Mouse (Mus musculus) olfactory bulb, adult 2 months (tissue): Measurements from ENCODE around the gene Tmem247. TPM values are rescaled to one million over a fixed set of nuclear protein-coding genes. Genes with fewer than 3 reads are reported as not detected.

Source experiments
- H3K27ac ChIP-seq: fragments of 200-500 bp; 2 replicates; pipeline ENCODE4 v1.5.1; 2012; ENCODE audit warnings: low read depth, low read length; ENCODE audit not compliant: insufficient read depth
- H3K4me1 ChIP-seq: fragments of 200-500 bp; 2 replicates; pipeline ENCODE4 v1.6.1; 2012; ENCODE audit warnings: low read length; ENCODE audit not compliant: control insufficient read depth, insufficient read depth
- H3K4me3 ChIP-seq: fragments of 200-500 bp; 2 replicates; pipeline ENCODE4 v1.5.1; 2012; ENCODE audit warnings: mild to moderate bottlenecking, low read depth, low read length, moderate library complexity; ENCODE audit not compliant: insufficient read depth
- CTCF ChIP-seq: fragments of 200-500 bp; IDR thresholded peaks from 2 replicates; pipeline ENCODE4 v1.5.1; 2012; ENCODE audit warnings: low read depth, mild to moderate bottlenecking, low read length, moderate library complexity; ENCODE audit not compliant: insufficient read depth
- POLR2A ChIP-seq: fragments of 200-500 bp; IDR thresholded peaks from 2 replicates; pipeline ENCODE4 v1.6.1; 2012; ENCODE audit warnings: mild to moderate bottlenecking, low read depth, low read length, moderate library complexity; ENCODE audit not compliant: insufficient read depth
- WGBS: fragments of 180-500 bp; shearing (Covaris S2); methylation state at CpG from one replicate; pipeline ENCODE4 v1.1.7; 2018; 5-methylcytosine and 5-hydroxymethylcytosine counted together
- polyA plus RNA-seq: library from polyadenylated mRNA; stranded (reverse); fragments of >200 nt; gene quantifications from 2 replicates; pipeline ENCODE4 v1.2.4, GENCODE M21; 2012; ENCODE audit warnings: low replicate concordance; ENCODE audit not compliant: missing spikeins, insufficient read depth, insufficient read length

The Tmem247 gene
- not detected in 2 replicates for polyA plus RNA-seq

DNA sequence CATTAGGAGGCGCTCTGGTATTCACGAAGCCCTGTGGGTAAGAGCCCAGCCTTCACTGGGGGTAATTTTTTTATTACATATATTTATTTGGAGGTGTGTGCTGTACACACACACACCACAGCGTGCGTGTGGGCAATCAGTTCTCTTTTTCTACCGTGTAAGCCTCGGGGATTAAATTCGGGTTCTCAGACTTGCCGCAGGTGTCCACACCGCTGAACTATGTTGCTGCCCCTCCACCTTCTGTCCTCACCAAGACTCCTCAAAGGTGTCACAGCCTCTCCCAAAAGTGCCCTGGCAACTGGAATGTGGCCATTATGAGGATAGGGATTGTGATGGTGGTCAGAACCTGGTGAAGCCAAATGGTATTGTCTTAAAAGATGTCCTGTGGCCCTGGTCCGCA, at the start of gene Tmem247:
Gene Tmem247 (plus strand): TSS at position 301 of the 400 bp plus-strand sequence.
- Histone ChIP-seq H3K27ac (no peak within 1 kb of the TSS), H3K4me3 (no peak within 1 kb of the TSS), H3K4me1 (peaks cover 2% of the 10 kb centered on the region; the same call in 1 of the 2 replicates)
- TF ChIP-seq CTCF (no peak), POLR2A (no peak)
- 90% methylated on average over 10 of the region's 10 CpGs for WGBS

DNA sequence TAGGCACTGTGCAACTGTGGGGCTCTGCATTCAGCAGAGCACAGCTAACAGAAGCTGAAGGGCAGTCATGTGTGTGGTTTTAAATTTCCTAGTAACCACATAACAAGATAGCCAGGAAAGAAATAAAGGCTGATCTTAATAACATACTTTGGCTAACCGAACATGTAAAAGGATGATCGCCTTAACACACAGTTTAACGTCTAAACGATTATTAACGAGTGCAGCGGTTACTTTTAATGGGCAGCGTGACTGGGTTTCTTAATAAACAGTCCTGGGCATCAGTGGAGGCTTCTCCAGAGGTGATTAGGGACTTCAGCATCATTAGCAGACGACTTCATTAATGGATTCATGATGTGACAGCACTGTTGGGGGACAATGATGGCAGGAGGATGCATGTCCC, 46.6 kb upstream of the Tmem247 start:
- Histone ChIP-seq H3K4me3 (no peak overlapping the region), H3K4me1 (0 out of 2 replicates have a peak, but pooled peaks cover 2% of the 10 kb centered on the region), H3K27ac (no peak overlapping the region)
- TF ChIP-seq CTCF (no peak), POLR2A (no peak)
- 56% methylated on average over 8 of the region's 8 CpGs for WGBS

DNA sequence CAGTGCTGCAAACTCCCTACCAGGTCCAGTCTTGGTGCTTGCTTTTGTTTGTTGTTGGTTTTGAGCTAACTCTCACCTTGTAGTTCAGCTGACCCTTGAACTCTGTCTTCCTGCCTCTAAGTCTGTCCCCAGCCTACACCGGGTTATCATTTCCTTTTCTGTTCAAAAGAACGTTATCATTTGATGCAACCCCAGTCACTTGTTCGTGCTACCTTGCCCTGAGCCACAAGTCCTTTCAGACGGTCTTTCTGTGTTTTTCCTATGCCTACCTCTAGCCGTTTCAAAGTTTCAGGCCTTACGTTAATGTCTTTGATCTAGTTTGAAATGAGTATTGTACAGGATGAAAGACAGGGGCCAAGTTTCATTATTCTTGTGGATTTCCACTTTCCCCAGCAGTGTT, 44.5 kb upstream of the Tmem247 start:
- 83% methylated on average over 6 of the region's 6 CpGs for WGBS
- H3K27ac ChIP-seq, result no peak overlapping the region

DNA sequence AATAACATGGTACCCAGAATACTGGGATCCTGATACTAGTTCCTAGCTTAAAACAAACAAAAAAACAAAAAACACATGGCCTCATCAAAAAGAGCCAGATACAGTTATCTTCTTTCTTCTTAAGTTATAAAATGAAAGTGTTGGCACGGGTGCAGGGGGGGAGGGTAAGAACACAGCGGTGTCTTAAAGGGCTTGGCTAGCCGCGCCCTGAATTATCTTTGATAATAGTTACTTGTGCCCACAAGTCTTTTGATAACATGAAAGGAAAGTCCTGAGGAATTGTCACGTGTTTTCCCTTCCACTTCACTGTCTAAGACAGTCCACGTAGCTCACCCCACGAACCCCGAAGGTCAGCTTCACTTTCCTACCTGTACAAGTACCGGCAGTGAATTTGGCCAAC, 40.2 kb upstream of the Tmem247 start:
- Histone ChIP-seq H3K4me3 (no peak overlapping the region), H3K27ac (no peak overlapping the region), H3K4me1 (no peaks in the 10 kb centered on the region)
- TF ChIP-seq POLR2A, result no peak
- 88% methylated on average over 9 of the region's 9 CpGs for WGBS

More for the DNA sequence above, 44.5 kb upstream of the Tmem247 start:
- 0 out of 2 replicates have a peak, but pooled peaks cover 2% of the 10 kb centered on the region for H3K4me1 ChIP-seq
- no peak for TF ChIP-seq POLR2A
- no peak for TF ChIP-seq CTCF
- no peak overlapping the region for H3K4me3 ChIP-seq

DNA sequence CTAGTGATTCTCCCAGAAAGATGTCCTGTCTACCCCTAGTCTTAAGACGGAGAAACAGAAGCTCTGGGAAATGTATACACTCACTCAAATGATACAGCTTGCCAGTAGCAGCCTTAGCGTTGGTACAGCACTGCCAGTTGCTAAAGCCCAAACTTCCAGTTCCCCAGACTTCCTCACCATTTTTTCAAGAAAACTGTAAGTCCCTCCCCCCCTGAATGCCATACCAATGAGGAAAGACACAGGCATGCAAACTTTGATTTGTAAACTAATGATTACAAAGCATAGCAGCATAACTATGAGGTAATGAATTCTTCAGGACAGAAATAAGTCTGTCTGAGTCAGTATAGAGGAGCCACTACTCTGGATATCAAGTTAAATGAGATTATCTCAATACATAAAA, 39.4 kb upstream of the Tmem247 start:
- no peaks in the 10 kb centered on the region for H3K4me1 ChIP-seq
- no peak overlapping the region for H3K27ac ChIP-seq
- H3K4me3 ChIP-seq, result no peak overlapping the region
- 75% methylated on average over 2 of the region's 2 CpGs for WGBS
- no peak for TF ChIP-seq CTCF
- no peak for TF ChIP-seq POLR2A

DNA sequence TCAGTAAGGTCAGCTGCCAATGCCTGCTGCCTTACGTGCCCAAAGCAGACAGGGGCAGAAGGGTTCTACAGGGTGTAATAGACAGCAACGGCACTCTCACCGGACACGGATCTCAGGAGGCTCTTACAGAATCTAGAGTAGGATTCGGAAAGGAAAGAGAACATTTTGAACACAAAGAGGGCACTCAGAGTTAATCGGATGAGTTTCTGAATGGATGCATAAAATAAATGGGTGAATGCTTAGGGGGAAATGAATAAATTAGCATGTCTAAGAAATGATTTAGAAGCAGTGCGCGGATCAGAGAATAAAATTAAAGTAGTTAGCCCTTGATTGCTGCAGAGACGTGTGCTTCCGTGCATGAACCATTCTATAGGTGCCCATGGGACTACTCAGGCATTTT, 37.1 kb upstream of the Tmem247 start:
- WGBS, result 35% methylated on average over 10 of the region's 10 CpGs
- Histone ChIP-seq H3K4me3 (no peak overlapping the region), H3K27ac (no peak overlapping the region), H3K4me1 (no peaks in the 10 kb centered on the region)
- TF ChIP-seq CTCF (no peak), POLR2A (no peak)

DNA sequence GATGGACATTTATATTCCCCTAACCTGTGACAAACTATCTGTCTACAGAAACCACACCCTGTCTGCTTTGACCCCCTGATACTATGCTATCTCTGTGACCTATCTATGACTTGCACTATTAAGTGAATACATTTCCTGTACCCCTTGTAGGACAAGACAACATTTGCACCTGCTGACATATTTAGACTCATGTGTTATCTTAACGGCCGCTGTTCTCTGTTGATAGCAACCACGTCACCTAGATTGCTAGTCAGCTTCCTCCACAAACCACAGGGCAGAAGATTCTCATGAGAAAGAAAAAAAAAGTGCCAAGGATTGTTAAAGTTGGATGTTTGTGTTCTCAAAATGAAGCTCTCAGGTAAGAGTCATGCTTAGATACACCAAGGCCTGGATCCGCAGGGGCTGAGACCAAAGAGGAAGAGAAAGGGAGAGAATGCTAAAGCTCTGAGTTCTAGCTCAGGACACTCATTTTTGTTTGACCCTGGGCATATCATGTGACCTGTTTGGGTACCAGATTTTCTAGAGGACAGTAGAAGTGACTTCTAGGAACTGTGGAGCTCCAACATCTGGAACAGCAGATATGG, 36.6 kb upstream of the Tmem247 start:
- Histone ChIP-seq H3K4me3 (no peak overlapping the region), H3K4me1 (no peaks in the 10 kb centered on the region), H3K27ac (no peak overlapping the region)
- TF ChIP-seq POLR2A, result no peak
- 91% methylated on average over 4 of the region's 4 CpGs for WGBS

DNA sequence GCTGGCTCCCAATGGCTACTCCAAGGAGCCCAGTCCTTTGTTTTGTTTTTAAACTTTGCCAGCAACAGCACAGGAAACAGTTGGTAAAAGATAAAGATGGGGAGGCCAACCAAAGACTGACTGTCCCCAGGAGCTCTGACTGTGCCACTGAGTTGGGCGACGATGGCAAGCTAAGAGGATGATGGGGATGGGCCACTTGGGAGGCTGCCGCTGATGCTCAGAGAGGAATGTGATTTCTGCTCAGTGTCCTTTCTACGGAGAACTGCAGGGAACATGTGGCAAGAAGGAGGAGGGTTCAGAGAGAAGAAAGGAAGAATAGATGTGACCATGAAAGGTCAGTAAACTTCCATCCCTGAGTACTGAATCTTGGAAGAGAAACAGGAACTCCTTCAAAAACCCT, 22.0 kb upstream of the Tmem247 start:
- Histone ChIP-seq H3K4me3 (no peak overlapping the region), H3K4me1 (no peaks in the 10 kb centered on the region), H3K27ac (no peak overlapping the region)
- TF ChIP-seq POLR2A (no peak), CTCF (no peak)
- WGBS, result 77% methylated on average over 4 of the region's 4 CpGs

DNA sequence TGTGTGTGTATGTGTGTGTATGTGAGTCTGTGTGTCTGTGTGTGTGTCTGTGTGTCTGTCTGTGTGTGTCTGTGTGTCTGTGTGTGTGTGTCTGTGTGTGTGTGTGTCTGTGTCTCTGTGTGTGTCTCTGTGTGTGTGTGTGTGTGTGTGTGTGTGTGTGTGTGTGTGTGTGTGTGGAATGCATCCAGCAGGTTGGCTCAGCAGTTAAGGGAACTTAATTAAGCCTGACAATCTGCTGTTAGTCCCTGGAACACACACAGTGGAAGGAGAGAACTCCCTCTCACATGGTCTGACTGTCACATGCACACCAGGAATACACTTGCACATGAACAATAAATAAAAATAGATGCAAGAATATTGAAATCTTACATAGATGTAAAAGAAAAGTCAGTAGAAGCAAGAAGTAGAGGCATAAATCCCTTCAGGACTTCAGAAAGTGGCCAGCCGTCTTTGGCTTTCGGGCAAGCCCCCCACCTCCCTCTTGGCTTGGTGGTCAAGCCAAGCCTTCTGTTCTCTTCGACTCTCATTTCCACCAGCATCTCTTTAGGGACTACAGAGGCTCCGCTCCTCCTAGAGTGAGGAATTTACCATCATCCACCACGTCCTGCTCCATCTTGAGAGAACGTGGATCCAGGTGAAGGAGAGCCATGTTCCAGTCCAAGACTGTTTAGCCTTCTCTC, 19.5 kb upstream of the Tmem247 start:
- no peak overlapping the region for H3K27ac ChIP-seq
- WGBS, result 89% methylated on average over 6 of the region's 6 CpGs
- no peaks in the 10 kb centered on the region for H3K4me1 ChIP-seq
- TF ChIP-seq POLR2A, result no peak
- no peak for TF ChIP-seq CTCF
- no peak overlapping the region for H3K4me3 ChIP-seq
